Mouse (Mus musculus) spleen, postnatal 4 days (tissue): Measurements from ENCODE around the gene Slc10a1.
"Not testable (repeated sequence)": the region's sequence is repeated elsewhere in the genome, so short reads cannot be mapped to it uniquely, and the experiment has no call there.

Source experiments
- DNase-seq, 2 experiments: peaks; one replicate each; pipeline ENCODE4 v3.0.0; 2022; ENCODE audit warnings: low spot score in 2 of 2

Slc10a1 gene

DNA sequence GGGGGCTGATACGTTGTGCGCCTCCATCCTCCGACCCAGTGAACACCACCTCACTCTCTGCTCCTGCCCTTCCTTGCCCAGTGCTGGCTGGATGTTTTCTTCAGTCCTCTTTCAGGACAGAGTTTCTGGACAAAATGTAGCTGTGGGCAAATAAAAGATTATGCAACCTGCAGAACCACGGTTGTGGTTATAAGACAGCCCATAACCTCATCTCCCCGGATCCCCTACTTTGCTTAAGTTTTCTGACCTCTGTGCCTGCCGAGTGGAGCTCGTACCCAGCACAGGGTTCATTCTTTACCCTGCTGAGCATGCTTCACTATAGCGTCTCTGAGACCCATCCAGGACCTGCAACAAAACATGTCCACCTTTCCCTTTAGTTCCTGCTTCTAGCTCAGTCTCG, 587 bp downstream of the Slc10a1 start:
- DNase-seq, result no peak

DNA sequence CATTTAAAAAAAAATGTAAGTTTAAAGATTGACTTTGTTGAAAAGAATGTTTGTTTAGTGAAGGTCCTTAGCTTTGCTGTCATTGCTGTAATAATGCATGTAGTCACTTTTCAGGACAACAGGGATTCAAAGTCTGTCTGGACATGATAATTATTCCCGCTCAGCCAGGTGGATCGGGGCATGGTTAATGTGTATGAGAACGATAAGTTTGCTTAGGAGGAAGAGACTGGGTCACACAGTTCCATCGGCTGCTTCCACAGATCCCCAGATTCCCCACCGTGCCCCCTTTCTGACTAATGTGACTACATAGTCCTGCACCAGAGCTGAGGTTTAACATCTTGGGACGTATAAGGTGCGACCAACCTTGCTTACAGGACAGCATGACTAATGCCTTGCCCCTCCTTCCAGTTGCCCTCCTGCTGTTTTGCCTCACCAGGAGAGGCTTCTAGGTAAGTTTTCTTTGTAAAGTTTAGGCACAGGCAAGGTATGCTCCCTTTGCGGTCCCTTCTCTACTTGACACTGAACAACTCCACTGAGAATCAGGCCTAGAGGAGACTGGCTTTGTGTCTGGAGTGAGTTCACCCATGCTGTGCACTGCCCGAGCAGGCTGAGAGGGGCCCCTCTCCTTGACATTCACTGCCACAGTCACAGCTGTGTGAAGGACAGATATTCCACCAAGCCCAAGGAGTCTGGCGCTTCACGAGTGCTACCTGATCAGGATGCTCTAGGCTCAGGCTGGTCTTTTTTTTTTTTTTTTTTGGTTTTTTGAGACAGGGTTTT, 2.3 kb downstream of the Slc10a1 start:
- peak in 1 of 2 experiments; percentile 41 for DNase-seq

- DNase-seq, result peak in 1 of 2 experiments; percentile 52
These were observed 5.9 kb downstream of the Slc10a1 start for GRCm38 (mm10) chr12:80962566-80962965.

DNA sequence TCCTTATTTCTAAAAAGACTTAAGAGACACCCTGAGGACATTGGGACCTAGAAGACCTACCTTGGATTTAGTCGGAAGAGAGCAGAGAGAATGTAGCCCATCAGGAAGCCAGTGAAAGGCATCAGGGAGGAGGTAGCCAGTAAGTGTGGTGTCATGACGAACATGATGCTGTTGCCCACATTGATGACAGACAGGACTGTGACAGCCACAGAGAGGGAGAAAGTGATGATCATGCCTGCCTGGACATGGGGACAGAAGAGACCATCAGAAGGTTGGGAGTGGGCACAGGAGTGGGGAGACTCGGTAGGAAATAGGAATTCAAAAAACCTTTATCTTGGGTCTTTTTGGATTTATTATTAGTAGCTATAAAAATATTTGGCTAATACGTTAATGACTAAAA, 10.5 kb downstream of the Slc10a1 start:
- DNase-seq, result peak in 1 of 2 experiments; percentile 40

DNA sequence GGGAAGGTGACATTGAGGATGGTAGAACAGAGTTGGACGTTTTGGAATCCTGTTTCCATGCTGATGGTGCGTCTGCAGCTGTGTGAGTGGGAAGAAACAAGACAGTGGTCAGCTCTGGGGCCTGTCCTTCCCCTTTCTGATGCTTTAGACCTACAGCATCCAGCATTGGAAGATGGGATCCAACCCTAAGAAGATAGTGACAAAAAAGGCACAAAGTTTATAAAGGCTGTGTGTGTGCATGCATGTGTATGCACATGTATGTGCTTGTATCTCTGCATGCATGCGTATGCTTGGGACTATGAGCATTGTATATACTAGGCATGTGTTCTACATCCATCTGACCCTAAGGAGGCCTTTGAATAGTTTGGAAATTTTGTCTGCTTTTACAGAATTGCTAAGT, 12.5 kb downstream of the Slc10a1 start:
- peak in 1 of 2 experiments; percentile 23 for DNase-seq

GRCm38 (mm10) chr12:80952526-80952925, 16.0 kb downstream of the Slc10a1 start:
- no peak for DNase-seq

- no peak for DNase-seq
These were observed 16.8 kb downstream of the Slc10a1 start for GRCm38 (mm10) chr12:80951640-80952219.

- DNase-seq, result not testable (repeated sequence)
These were observed 18.9 kb downstream of the Slc10a1 start for GRCm38 (mm10) chr12:80949603-80950002.

DNA sequence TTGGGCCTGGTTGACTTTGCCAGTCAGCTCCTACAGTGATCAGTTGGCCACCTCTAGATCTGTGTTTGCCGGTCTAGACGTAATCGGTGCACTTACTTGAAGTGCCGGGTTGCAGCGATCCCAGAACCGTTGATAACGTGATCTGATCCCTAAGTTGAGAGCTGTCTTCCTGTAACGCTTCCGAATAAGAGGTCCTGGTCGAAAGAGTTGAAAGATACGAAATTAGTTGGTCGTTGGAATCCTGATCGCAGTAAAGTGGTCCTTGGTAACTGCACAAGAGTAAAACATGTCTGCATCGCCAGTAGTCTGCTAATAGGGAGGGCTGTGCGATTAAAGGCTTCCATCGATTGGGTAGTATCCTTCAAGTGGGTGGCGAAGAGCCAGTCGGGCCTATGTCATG, 20.3 kb downstream of the Slc10a1 start:
- DNase-seq, result no peak

DNA sequence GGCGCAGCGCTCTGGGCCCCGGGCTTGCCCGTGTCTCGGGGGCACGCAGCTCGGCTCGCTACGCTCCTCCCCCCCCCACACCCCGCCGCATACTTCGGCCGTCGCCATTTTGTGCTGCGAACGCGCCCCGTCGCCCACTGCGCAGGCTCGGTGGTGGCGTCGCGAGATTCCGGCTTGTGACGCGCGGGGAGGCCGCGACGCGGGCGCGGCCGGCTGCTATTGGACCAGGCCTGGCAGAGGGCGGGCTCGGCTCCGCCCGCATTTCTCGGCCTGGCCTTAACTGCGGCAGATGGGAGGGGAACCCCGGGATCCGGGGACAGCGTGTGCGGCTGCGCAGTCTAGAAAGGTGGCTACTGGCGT, 22.5 kb downstream of the Slc10a1 start:
- peak; percentile 96 to 98 for DNase-seq

GRCm38 (mm10) chr12:80945334-80945995, 23.0 kb downstream of the Slc10a1 start, which contains the start of gene Srsf5:
Gene Srsf5 (plus strand): TSS chr12:80945504.
- peak; percentile 98 to 99 for DNase-seq

DNA sequence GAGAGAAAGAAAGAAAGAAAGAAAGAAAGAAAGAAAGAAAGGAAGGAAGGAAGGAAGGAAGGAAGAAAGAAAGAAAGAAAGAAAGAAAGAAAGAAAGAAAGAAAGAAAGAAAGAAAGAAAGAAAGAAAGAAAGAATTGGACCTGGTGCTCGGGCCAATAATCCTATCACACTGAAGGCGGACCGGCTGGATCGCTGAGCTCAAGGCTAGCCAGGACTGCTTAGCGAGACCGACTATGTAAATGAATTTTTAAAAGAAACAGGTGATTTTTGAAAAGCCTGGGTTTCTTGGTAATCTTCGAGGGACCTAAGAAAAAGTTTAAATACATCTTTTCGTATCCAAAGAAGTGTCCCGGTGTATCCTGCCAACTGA, 23.6 kb downstream of the Slc10a1 start:
- not testable (repeated sequence) for DNase-seq

- no peak for DNase-seq
These were observed 24.3 kb downstream of the Slc10a1 start for GRCm38 (mm10) chr12:80944204-80944603.

- DNase-seq, result no peak
These were observed 25.1 kb downstream of the Slc10a1 start for GRCm38 (mm10) chr12:80943395-80943794.

DNA sequence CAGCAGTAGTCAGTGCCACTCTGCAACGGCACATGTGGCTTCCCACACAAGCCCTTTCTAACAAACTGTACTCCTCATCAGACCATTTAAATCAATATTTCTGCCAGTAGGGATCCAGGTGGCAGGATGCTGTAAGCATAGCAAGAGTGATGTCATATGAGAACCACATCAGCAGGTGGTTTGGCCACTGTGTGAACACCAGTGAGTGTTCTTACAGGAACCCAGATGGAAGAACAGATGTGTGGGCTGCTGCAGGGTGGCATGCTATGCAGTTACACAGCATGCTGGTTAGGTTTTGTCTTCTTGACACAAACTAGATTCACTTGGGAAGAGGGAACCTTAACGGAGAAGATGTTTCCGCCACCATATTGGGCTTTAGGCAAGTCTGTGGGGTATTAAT, 26.6 kb downstream of the Slc10a1 start:
- no peak for DNase-seq

DNA sequence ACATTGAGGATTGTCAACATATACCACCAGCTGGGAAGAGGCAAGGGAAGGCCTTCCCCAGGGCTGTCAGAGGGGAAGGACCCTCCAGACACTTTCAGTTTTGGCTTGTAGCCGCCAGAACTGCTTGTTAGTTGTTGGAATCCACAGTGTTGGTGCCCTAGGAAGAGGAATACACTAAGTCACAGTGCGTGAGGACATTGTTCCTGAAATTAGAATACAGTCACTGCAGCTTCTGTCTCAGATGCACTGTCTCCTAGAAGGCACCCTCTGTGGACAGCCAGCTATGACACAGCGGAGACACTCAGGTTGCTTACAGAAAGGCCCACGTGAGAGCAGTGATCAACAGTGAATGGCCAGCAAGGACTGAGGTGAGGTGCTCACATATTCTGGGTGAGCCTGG, 29.3 kb downstream of the Slc10a1 start:
- DNase-seq, result no peak

DNA sequence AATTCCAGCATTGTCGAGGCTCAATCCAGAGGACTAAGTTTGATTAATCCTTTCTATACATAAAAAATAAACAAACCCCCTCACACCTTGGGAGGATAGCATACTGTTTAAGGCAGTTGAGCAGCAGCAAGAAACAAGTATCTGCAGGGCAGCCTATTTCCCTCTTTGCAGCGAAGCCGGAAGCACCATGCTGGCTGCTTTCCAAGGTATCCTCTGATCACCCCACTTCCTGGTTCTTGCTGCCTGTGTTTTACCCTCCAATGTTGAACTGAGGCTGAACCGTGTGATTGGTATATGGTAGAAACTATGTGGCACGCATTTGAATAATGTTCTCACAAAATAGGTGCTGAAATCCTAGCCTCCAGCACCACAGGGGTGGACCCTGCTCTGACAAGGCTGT, 29.9 kb downstream of the Slc10a1 start:
- peak; percentile 64 to 72 for DNase-seq

DNA sequence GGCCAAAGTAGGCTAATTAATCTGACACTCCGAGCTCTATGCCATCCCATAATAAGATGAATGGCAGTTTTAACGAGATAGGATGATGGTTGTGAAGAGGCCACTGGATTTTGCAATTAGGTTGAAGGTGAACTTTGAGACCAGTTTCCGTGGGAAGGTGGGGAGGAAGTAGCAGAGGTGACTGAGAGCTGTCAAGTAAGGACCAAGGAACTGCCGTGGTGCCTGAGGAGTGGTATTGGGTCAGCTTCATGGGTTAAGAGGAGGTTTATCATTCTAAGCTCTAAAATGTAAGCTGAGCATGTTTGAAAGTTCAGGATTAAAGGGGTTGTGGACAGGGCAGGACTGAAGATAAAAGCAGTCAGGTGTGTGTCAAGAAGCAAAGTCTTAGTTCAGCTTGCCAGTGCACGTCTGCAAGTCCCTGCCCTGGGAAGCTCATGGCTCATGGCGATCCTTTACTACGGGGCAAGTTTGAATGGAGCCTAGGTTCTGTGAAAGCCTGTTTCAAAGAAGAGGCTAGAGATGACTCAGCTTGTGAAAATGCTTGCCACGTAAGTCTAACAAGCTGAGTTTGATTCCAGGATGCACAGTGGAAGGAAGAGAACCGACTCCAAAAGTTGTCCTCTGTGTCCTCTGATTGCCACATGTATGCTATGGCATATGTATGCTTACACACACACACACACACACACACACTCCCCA, 31.0 kb downstream of the Slc10a1 start:
- no peak for DNase-seq

DNA sequence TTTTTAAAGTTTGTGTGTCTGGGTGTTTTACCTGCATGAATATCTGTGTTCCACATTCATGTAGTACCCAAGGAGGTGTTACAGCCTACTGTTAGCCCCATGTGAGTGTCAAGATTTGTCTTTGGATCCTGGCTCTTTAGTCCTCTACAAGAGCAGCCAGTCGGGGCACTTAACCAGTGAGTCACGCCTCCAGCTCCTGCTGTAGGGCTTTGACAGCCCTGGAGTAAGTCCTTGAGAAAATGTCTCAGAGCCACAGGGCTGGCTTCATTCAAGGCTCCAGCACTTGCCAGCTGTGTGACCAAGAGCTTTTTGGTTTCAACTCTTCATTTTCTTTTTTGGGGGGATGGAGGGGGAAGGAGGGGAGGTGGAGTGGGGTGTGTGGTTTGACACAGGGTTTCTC, 31.8 kb downstream of the Slc10a1 start:
- no peak for DNase-seq

GRCm38 (mm10) chr12:80932865-80933264, 35.6 kb downstream of the Slc10a1 start:
- no peak for DNase-seq

- DNase-seq, result no peak
These were observed 36.9 kb downstream of the Slc10a1 start for GRCm38 (mm10) chr12:80931402-80932140.

DNA sequence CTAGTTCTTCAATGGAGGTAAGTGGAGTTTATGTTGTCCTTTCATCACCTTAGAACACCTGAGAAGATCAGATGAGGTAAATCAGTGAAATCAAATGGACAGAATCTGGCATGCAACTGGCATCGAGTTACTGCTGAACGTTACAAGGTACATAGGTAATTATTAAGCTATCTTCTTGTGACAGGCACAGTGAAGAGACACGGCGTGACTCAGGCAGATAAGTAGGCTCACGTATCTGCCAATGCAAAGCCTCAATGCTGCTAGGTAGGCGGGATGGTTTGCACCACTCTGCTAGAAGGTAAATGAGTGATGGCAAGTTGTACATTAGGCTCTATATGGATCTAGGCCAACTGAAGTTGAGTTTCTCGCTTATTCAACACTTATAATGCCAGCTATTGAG, 38.4 kb downstream of the Slc10a1 start:
- no peak for DNase-seq
